Mouse (Mus musculus) brain, embryonic 14.5 days (tissue): Measurements from ENCODE around the gene Bcat1.

ENCODE experiments used
- CTCF ChIP-seq: fragments of 200-500 bp; IDR thresholded peaks from 2 replicates; pipeline ENCODE4 v1.5.1; 2012; ENCODE audit warnings: inconsistent platforms, mild to moderate bottlenecking, moderate library complexity, borderline replicate concordance; ENCODE audit not compliant: insufficient read depth, insufficient read length; ENCODE audit errors: extremely low read depth
- POLR2A ChIP-seq: fragments of 200-500 bp; IDR thresholded peaks from 2 replicates; pipeline ENCODE4 v1.6.1; 2012; ENCODE audit warnings: mild to moderate bottlenecking, inconsistent platforms, borderline replicate concordance; ENCODE audit not compliant: poor library complexity, insufficient read depth, insufficient read length, severe bottlenecking; ENCODE audit errors: extremely low read depth

DNA sequence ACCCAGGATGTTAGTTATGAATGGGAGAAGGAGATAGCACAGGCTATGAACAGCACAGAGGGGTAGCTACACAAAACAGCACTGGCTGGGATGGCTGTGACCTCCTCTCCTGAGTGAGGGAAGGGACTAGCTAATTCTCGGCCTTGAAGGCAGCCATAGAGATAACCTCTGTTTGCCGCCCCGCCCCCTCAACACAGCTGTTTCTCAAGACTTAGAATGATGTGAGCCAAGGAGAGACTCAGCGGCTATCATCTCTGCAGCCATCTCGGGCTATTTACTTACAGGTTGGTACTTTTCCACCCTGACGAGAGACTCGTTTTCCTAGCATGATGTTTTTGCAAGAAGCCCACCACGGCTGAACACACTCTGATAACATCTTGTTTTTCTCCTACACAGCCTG is 8.3 kb downstream of the Bcat1 start:
- TF ChIP-seq POLR2A (no peak), CTCF (no peak)
